Mouse (Mus musculus) lung, postnatal 14 days (tissue): ENCODE measurements around the gene Rnf223.
"Not testable (repeated sequence)": the region's sequence is repeated elsewhere in the genome, so short reads cannot be mapped to it uniquely, and the experiment has no call there.

Experiments
- DNase-seq: peaks from one replicate; pipeline ENCODE4 v3.0.0; 2021

Rnf223 gene

GRCm38 (mm10) chr4:156133334-156133733 is 3.0 kb downstream of the Rnf223 start:
- no peak for DNase-seq

GRCm38 (mm10) chr4:156133943-156134605 is 3.8 kb downstream of the Rnf223 start:
- DNase-seq = no peak

GRCm38 (mm10) chr4:156135112-156135511 is 4.8 kb downstream of the Rnf223 start:
- no peak for DNase-seq

- DNase-seq = no peak
Observed at GRCm38 (mm10) chr4:156135801-156136200, 5.5 kb downstream of the Rnf223 start.

- DNase-seq = no peak
Observed at GRCm38 (mm10) chr4:156136285-156137100, 6.2 kb downstream of the Rnf223 start.

GRCm38 (mm10) chr4:156150887-156151286 is 20.6 kb downstream of the Rnf223 start:
- not testable (repeated sequence) for DNase-seq

GRCm38 (mm10) chr4:156154771-156155170 is 24.5 kb downstream of the Rnf223 start:
- no peak for DNase-seq

- no peak for DNase-seq
Observed at GRCm38 (mm10) chr4:156166477-156166876, 36.2 kb downstream of the Rnf223 start.

- no peak for DNase-seq
Observed at GRCm38 (mm10) chr4:156168611-156169010, 38.3 kb downstream of the Rnf223 start.

- no peak for DNase-seq
Observed at GRCm38 (mm10) chr4:156169129-156169528, 38.8 kb downstream of the Rnf223 start.

- DNase-seq = no peak
Observed at GRCm38 (mm10) chr4:156171828-156172227, 41.5 kb downstream of the Rnf223 start.

GRCm38 (mm10) chr4:156177630-156178029 is 47.3 kb downstream of the Rnf223 start:
- no peak for DNase-seq
